Mouse (Mus musculus) spleen, adult 2 months (tissue): Measurements from ENCODE around the gene Cpb2. TPM values are rescaled to one million over a fixed set of nuclear protein-coding genes. Genes with fewer than 3 reads are reported as not detected.
A peak's percentile ranks its signal among the peaks of the same experiment; 100 is the strongest.

Experiments used
- DNase-seq, 2 experiments: peaks; one replicate each; pipeline versions ENCODE4 v3.0.0 to v3.0.0-alpha.2; 2012 to 2021; ENCODE audit warnings: low spot score in 2 of 2, low read depth in 1 of 2
- H3K27ac ChIP-seq: fragments of 200-500 bp; 2 replicates; pipeline ENCODE4 v1.5.1; 2012; ENCODE audit warnings: low read length, inconsistent platforms; ENCODE audit not compliant: insufficient read depth
- H3K27me3 ChIP-seq: fragments of 200-500 bp; 2 replicates; pipeline ENCODE4 v1.6.1; 2012; ENCODE audit warnings: mild to moderate bottlenecking, moderate library complexity, low read length, inconsistent platforms; ENCODE audit not compliant: control insufficient read depth, insufficient read depth
- H3K36me3 ChIP-seq: fragments of 200-500 bp; 2 replicates; pipeline ENCODE4 v1.6.1; 2012; ENCODE audit warnings: mild to moderate bottlenecking, low read length, inconsistent platforms; ENCODE audit not compliant: control insufficient read depth, insufficient read depth
- H3K4me1 ChIP-seq: fragments of 200-500 bp; 2 replicates; pipeline ENCODE4 v1.6.1; 2011; ENCODE audit warnings: inconsistent platforms; ENCODE audit not compliant: control insufficient read depth, insufficient read depth, insufficient read length
- H3K4me3 ChIP-seq: fragments of 200-500 bp; 2 replicates; pipeline ENCODE4 v1.5.1; 2011; ENCODE audit warnings: mild to moderate bottlenecking, inconsistent platforms; ENCODE audit not compliant: insufficient read depth, insufficient read length; ENCODE audit errors: extremely low read depth
- CTCF ChIP-seq: fragments of 200-500 bp; IDR thresholded peaks from 2 replicates; pipeline ENCODE4 v1.5.1; 2011; ENCODE audit warnings: mild to moderate bottlenecking, inconsistent platforms; ENCODE audit not compliant: insufficient read depth, insufficient read length, insufficient replicate concordance; ENCODE audit errors: extremely low read depth
- POLR2A ChIP-seq: fragments of 200-500 bp; IDR thresholded peaks from 2 replicates; pipeline ENCODE4 v1.6.1; 2011; ENCODE audit warnings: low read depth, low read length, inconsistent platforms
- WGBS: fragments of 180-500 bp; shearing (Covaris S2); methylation state at CpG from one replicate; pipeline ENCODE4 v1.1.7; 2018; 5-methylcytosine and 5-hydroxymethylcytosine counted together
- polyA plus RNA-seq: library from polyadenylated mRNA; depleted of rRNA; stranded (reverse); fragments of >200 nt; gene quantifications from 2 replicates; pipeline ENCODE4 v1.2.3, GENCODE M21; 2012; rRNA removed

Cpb2 gene
- not detected in 2 replicates for polyA plus RNA-seq

- H3K4me1 ChIP-seq: no peaks in the 10 kb centered on the region
- DNase-seq: no peak
- no peak for TF ChIP-seq CTCF
- TF ChIP-seq POLR2A: no peak
- no peaks in the 10 kb centered on the region for H3K27me3 ChIP-seq
- WGBS: 94% methylated on average over 5 of the region's 5 CpGs
- H3K27ac ChIP-seq: no peak within 1 kb of the TSS
- no peaks in the 10 kb centered on the region for H3K36me3 ChIP-seq
- no peak within 1 kb of the TSS for H3K4me3 ChIP-seq
Observed at GRCm38 (mm10) chr14:75242087-75242486, at the start of gene Cpb2. Gene Cpb2 (plus strand): TSS chr14:75242287.

GRCm38 (mm10) chr14:75192427-75192826, 49.7 kb upstream of the Cpb2 start:
- peak overlapping the region; percentile 27 for H3K27ac ChIP-seq
- H3K4me3 ChIP-seq: no peak overlapping the region
- WGBS: 68% methylated on average over 10 of the region's 10 CpGs
- H3K36me3 ChIP-seq: peaks cover 13% of the 10 kb centered on the region
- no peak for DNase-seq
- TF ChIP-seq CTCF (no peak), POLR2A (no peak)
- no peaks in the 10 kb centered on the region for H3K27me3 ChIP-seq
- H3K4me1 ChIP-seq: peaks cover 47% of the 10 kb centered on the region

- TF ChIP-seq POLR2A (no peak), CTCF (no peak)
- no peak for DNase-seq
Observed at GRCm38 (mm10) chr14:75192858-75193257, 49.2 kb upstream of the Cpb2 start.

GRCm38 (mm10) chr14:75195530-75195929, 46.6 kb upstream of the Cpb2 start:
- no peak for DNase-seq
- no peak for TF ChIP-seq POLR2A
- no peak for TF ChIP-seq CTCF
- Histone ChIP-seq H3K27me3 (no peaks in the 10 kb centered on the region), H3K36me3 (peaks cover 30% of the 10 kb centered on the region), H3K27ac (peak overlapping the region; percentile 44), H3K4me1 (peaks cover 30% of the 10 kb centered on the region), H3K4me3 (no peak overlapping the region)
- 69% methylated on average over 5 of the region's 5 CpGs for WGBS

More at GRCm38 (mm10) chr14:75192858-75193257, 49.2 kb upstream of the Cpb2 start:
- H3K4me1 ChIP-seq: peaks cover 44% of the 10 kb centered on the region
- WGBS: 50% methylated on average over 10 of the region's 10 CpGs
- H3K27me3 ChIP-seq: no peaks in the 10 kb centered on the region
- peaks cover 14% of the 10 kb centered on the region for H3K36me3 ChIP-seq
- no peak overlapping the region for H3K4me3 ChIP-seq
- H3K27ac ChIP-seq: peak overlapping the region; percentile 27

DNA sequence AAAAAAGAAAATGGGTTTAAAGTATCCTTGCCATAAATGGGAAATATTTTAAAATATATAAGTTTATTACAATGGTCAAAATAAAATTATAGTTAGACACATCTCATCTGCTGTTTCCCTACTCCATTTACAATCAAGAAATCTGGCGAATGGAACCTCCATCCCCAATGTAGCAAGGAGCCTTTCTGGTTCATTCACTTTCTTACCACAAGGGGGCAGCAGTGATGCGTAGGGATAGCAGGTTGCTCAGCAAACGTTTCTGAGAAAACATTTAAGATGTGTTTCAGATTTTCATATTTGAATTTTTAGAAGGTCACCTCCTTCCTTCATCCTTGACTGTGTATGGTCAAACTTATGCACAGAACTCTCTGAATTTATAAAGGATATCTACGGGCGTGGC, 45.1 kb upstream of the Cpb2 start:
- peaks cover 38% of the 10 kb centered on the region for H3K36me3 ChIP-seq
- no peaks in the 10 kb centered on the region for H3K27me3 ChIP-seq
- TF ChIP-seq CTCF (peak; percentile 61; the same call in 1 of the 2 replicates), POLR2A (no peak)
- WGBS: 46% methylated on average over 5 of the region's 5 CpGs
- H3K27ac ChIP-seq: no peak overlapping the region
- no peak overlapping the region for H3K4me3 ChIP-seq
- peak; percentile 41 to 46 for DNase-seq
- peaks cover 17% of the 10 kb centered on the region for H3K4me1 ChIP-seq

DNA sequence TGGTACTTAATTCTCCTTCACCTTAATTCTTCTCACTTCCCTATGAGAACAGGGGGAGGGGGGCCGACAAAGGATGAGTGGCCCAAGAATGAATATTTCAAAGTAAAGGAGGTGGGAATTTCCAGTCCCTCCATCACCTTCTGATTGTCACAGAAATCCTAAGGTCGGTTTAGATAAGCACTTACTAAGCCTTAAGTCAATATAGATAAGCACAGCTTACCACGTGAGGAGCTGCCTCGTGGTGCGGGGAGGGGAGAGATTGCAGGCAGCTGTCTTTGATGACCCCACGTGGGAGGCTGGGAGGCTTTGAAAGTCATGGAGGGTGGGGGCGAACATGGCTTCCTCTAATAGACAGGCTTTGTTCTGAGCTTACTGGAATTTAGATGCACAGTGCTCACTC, 44.4 kb upstream of the Cpb2 start:
- H3K36me3 ChIP-seq: peaks cover 42% of the 10 kb centered on the region
- no peak overlapping the region for H3K4me3 ChIP-seq
- no peak overlapping the region for H3K27ac ChIP-seq
- TF ChIP-seq POLR2A: no peak
- no peak for TF ChIP-seq CTCF
- H3K4me1 ChIP-seq: peaks cover 13% of the 10 kb centered on the region
- DNase-seq: no peak
- no peaks in the 10 kb centered on the region for H3K27me3 ChIP-seq
- WGBS: 65% methylated on average over 7 of the region's 7 CpGs

DNA sequence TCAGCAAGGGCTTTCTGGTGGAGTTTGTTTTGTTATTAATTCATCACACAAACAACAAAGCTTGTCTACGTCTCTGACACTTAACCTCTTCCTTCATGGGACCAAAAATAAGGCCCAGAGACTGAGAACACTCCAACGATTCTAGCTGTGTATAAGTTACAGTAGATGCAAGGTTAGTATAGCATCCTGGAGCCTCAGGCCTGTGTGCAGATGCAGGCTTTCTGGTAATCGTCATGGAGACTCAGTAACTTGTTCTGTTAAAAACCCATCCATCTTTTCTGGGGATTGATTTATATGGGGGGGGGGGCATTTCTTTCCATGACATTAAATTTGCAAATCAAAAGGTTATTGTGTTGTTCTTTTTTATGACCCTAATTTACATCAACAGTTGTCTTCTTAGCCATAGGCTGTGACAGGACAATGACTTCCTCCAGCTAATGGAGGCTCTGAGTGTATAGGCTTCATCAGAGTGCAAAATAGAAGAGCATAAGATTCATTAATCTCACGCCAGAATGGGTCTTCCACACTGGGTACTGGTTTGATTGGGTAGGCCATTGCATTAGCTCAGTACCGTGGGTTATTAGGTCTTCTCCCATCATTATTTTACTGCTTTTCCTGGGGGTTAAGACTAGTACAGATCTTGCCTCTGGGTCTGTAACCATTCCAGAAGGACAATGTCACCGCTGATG, 36.6 kb upstream of the Cpb2 start:
- 90% methylated on average over 6 of the region's 6 CpGs for WGBS
- peaks cover 71% of the 10 kb centered on the region for H3K36me3 ChIP-seq
- no peak for DNase-seq

More for the DNA sequence above, 36.6 kb upstream of the Cpb2 start:
- no peaks in the 10 kb centered on the region for H3K4me1 ChIP-seq
- no peaks in the 10 kb centered on the region for H3K27me3 ChIP-seq
- no peak overlapping the region for H3K4me3 ChIP-seq
- TF ChIP-seq POLR2A: no peak
- TF ChIP-seq CTCF: no peak
- no peak overlapping the region for H3K27ac ChIP-seq
